Mouse (Mus musculus) liver, postnatal 0 days (tissue): ENCODE results near the gene Nhsl1. TPM values are rescaled to one million over a fixed set of nuclear protein-coding genes. Genes with fewer than 3 reads are reported as not detected.
A peak's percentile ranks its signal among the peaks of the same experiment; 100 is the strongest.

Source experiments
- ATAC-seq: fragments of 200-750 bp; cut with Nextera tagmentation; 2 replicates; pipeline ENCODE4 v1.8.0; 2017; ENCODE audit warnings: mild to moderate bottlenecking, moderate library complexity
- DNase-seq: peaks from one replicate; pipeline ENCODE4 v3.0.0-alpha.2; 2016
- H3K27ac ChIP-seq: fragments of 300-500 bp; sonication (generic); 2 replicates; pipeline ENCODE4 v1.5.1; 2014; ENCODE audit warnings: antibody characterized with exemption, moderate library complexity, mild to moderate bottlenecking, low read depth
- H3K27me3 ChIP-seq: fragments of 300-500 bp; sonication (generic); 2 replicates; pipeline ENCODE4 v1.6.1; 2014; ENCODE audit warnings: low read length, control low read depth, mixed read lengths; ENCODE audit not compliant: insufficient read depth
- H3K36me3 ChIP-seq: fragments of 300-500 bp; sonication (generic); replicated peaks from 2 replicates; pipeline ENCODE4 v1.6.1; 2014; ENCODE audit warnings: mild to moderate bottlenecking, control low read depth, low read length, moderate library complexity, mixed read lengths; ENCODE audit not compliant: insufficient read depth
- H3K4me1 ChIP-seq: fragments of 300-500 bp; sonication (generic); 2 replicates; pipeline ENCODE4 v1.6.1; 2014; ENCODE audit warnings: antibody characterized with exemption, mild to moderate bottlenecking, control low read depth; ENCODE audit not compliant: insufficient read depth
- H3K4me2 ChIP-seq: fragments of 300-500 bp; sonication (generic); 2 replicates; pipeline ENCODE4 v1.6.1; 2014; ENCODE audit warnings: low read depth, mild to moderate bottlenecking, low read length, moderate library complexity, mixed read lengths
- H3K4me3 ChIP-seq: fragments of 300-500 bp; sonication (generic); 2 replicates; pipeline ENCODE4 v1.5.1; 2014; ENCODE audit warnings: low read depth, low read length
- H3K9ac ChIP-seq: fragments of 300-500 bp; sonication (generic); replicated peaks from 2 replicates; pipeline ENCODE4 v1.6.1; 2014; ENCODE audit warnings: mild to moderate bottlenecking, moderate library complexity
- H3K9me3 ChIP-seq: fragments of 300-500 bp; sonication (generic); 2 replicates; pipeline ENCODE4 v1.6.1; 2016; ENCODE audit warnings: mild to moderate bottlenecking, control low read depth, low read length, mixed read lengths
- CTCF ChIP-seq: sonication (generic); IDR thresholded peaks from 2 replicates; pipeline ENCODE4 v1.5.1; 2016; ENCODE audit warnings: antibody characterized with exemption, low read depth
- EP300 ChIP-seq: IDR thresholded peaks from 2 replicates; pipeline ENCODE4 v1.6.1; 2016; ENCODE audit warnings: antibody characterized with exemption, low read depth, mild to moderate bottlenecking
- WGBS: fragments of 180-500 bp; shearing (Covaris S2); extraction: QIAGEN DNeasy Blood & Tissue Kit; methylation state at CpG from one replicate; pipeline ENCODE4 v1.1.7; 2014; ENCODE audit not compliant: insufficient replicate concordance; 5-methylcytosine and 5-hydroxymethylcytosine counted together
- polyA plus RNA-seq: library from polyadenylated mRNA; unstranded; fragments of >200 nt; fragmentation: Nextera tagmentation; extraction: Ambion mirVana; gene quantifications from 2 replicates; pipeline ENCODE4 v1.2.1, GENCODE M21; 2015

Gene Nhsl1
- polyA plus RNA-seq, 1 experiment from 2014 or later: 0.75 TPM

GRCm38 (mm10) chr10:18526851-18527675, 208.3 kb downstream of the Nhsl1 start:
- H3K9ac ChIP-seq: no peak overlapping the region
- H3K4me3 ChIP-seq: no peak overlapping the region
- H3K27ac ChIP-seq: no peak overlapping the region
- no peaks in the 10 kb centered on the region for H3K27me3 ChIP-seq
- peaks cover 12% of the 10 kb centered on the region; the same call in 1 of the 2 replicates for H3K36me3 ChIP-seq
- H3K4me2 ChIP-seq: no peak overlapping the region
- DNase-seq (no peak), ATAC-seq (no peak)
- no peaks in the 10 kb centered on the region for H3K4me1 ChIP-seq
- 58% methylated on average over 20 of the region's 20 CpGs for WGBS
- H3K9me3 ChIP-seq: no peaks in the 10 kb centered on the region
- TF ChIP-seq CTCF (no peak), EP300 (no peak)

DNA sequence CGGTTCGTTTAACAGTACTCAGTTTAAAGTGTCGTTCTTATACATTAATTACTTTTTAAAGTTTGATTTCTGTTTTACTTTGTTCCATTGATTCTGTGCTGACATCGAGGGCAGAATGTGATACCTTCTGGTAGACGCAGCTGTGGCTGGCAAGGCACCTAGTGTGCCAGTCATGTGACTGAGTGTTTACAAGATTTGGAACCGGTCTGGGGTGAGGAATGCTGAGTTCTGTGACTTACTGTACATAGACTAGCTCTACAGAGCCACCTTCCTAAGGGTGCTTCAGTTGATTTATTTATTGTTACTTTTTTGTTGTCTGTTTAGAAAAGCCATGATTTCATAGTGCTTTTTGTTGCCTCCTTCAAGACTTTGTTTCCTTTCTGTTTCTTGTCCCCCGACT, 209.0 kb downstream of the Nhsl1 start:
- no peaks in the 10 kb centered on the region for H3K4me1 ChIP-seq
- H3K27me3 ChIP-seq: no peaks in the 10 kb centered on the region
- TF ChIP-seq EP300 (no peak), CTCF (no peak)
- ATAC-seq: no peak
- H3K9ac ChIP-seq: no peak overlapping the region
- H3K4me3 ChIP-seq: no peak overlapping the region
- H3K27ac ChIP-seq: no peak overlapping the region
- peaks cover 13% of the 10 kb centered on the region; the same call in 1 of the 2 replicates for H3K36me3 ChIP-seq
- no peak overlapping the region for H3K4me2 ChIP-seq
- WGBS: 64% methylated on average over 7 of the region's 7 CpGs
- H3K9me3 ChIP-seq: no peaks in the 10 kb centered on the region
- DNase-seq: no peak

DNA sequence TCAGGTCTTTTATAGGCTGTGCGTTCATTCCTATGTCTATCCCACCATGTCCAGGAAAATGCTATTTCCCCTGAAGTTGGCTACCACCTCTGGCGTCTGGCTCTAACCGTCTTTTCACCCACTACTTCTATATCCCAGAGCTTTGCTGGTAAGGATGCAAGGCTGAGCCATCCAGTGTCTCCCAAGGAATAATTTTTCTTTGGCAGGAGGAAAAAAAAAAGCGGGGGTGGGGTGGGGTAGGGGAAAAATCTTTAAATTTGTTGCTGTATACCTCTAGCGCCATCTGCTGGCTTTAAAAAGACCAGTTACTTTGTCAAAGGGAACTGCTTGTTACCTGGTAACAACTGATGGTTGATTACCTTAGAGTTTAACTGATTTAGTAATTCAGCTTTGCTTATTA, 209.7 kb downstream of the Nhsl1 start:
- Histone ChIP-seq H3K4me2 (no peak overlapping the region), H3K9ac (no peak overlapping the region), H3K9me3 (no peaks in the 10 kb centered on the region), H3K4me1 (no peaks in the 10 kb centered on the region), H3K27me3 (no peaks in the 10 kb centered on the region), H3K36me3 (peaks cover 13% of the 10 kb centered on the region; the same call in 1 of the 2 replicates), H3K27ac (no peak overlapping the region), H3K4me3 (no peak overlapping the region)
- ATAC-seq (0 out of 2 replicates have a peak, but pooled peaks have one; percentile 33), DNase-seq (no peak)
- WGBS: 53% methylated on average over 5 of the region's 5 CpGs
- TF ChIP-seq EP300 (no peak), CTCF (peak; percentile 67)

GRCm38 (mm10) chr10:18529177-18529576, 210.4 kb downstream of the Nhsl1 start:
- Histone ChIP-seq H3K4me1 (no peaks in the 10 kb centered on the region), H3K36me3 (peaks cover 7% of the 10 kb centered on the region; the same call in 1 of the 2 replicates), H3K4me3 (no peak overlapping the region), H3K27ac (no peak overlapping the region), H3K4me2 (no peak overlapping the region), H3K27me3 (no peaks in the 10 kb centered on the region), H3K9ac (no peak overlapping the region), H3K9me3 (no peaks in the 10 kb centered on the region)
- WGBS: 61% methylated on average over 4 of the region's 4 CpGs
- no peak for TF ChIP-seq CTCF
- no peak for TF ChIP-seq EP300
- peak; percentile 79 for ATAC-seq
- DNase-seq: no peak

DNA sequence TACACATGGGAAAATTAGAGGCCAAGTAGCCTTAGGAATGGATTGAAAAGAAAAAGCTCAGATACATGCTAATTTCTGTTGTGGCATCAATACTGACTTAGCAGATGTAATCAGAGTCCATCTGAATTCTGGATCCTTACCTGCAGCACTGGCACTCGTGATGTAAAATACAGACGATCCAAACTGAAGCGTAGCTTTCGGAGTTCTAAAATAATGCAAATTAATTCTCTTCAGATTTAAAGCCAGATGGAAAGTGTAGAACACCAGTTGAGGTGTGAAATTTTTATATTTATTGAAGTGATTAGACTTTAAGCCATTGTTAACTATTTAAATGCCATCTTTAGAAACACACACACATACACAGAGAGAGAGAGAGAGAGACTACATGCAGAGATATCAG, 211.4 kb downstream of the Nhsl1 start:
- ATAC-seq (no peak), DNase-seq (no peak)
- Histone ChIP-seq H3K4me1 (no peaks in the 10 kb centered on the region), H3K4me2 (no peak overlapping the region), H3K36me3 (peaks cover 6% of the 10 kb centered on the region; the same call in 1 of the 2 replicates), H3K9me3 (no peaks in the 10 kb centered on the region), H3K27me3 (no peaks in the 10 kb centered on the region), H3K4me3 (no peak overlapping the region), H3K9ac (no peak overlapping the region), H3K27ac (no peak overlapping the region)
- TF ChIP-seq EP300: no peak
- no peak for TF ChIP-seq CTCF
- 81% methylated on average over 4 of the region's 4 CpGs for WGBS

- TF ChIP-seq EP300 (no peak), CTCF (no peak)
- Histone ChIP-seq H3K4me2 (no peak overlapping the region), H3K4me3 (no peak overlapping the region), H3K36me3 (peaks cover 6% of the 10 kb centered on the region; the same call in 1 of the 2 replicates), H3K9me3 (no peaks in the 10 kb centered on the region), H3K4me1 (no peaks in the 10 kb centered on the region), H3K27ac (no peak overlapping the region), H3K27me3 (no peaks in the 10 kb centered on the region), H3K9ac (no peak overlapping the region)
- ATAC-seq (no peak), DNase-seq (no peak)
- 67% methylated on average over 8 of the region's 8 CpGs for WGBS
Measured at GRCm38 (mm10) chr10:18532293-18532692, 213.5 kb downstream of the Nhsl1 start.
